Mouse (Mus musculus): Measurements from ENCODE around the gene Nsg2. TPM values are rescaled to one million over a fixed set of nuclear protein-coding genes. Genes with fewer than 3 reads are reported as not detected.
"Not testable (repeated sequence)": the region's sequence is repeated elsewhere in the genome, so short reads cannot be mapped to it uniquely, and the experiment has no call there.

Gene Nsg2
- polyA plus RNA-seq (2015; fragmentation: Nextera tagmentation; extraction: Ambion mirVana) = 444 and 467 TPM in 2 replicates

GRCm38 (mm10) chr11:32000281-32000680, at the start of gene Nsg2:
TSS of gene Nsg2 (plus strand) at chr11:32000463.
- WGBS = under 1% methylated on average over 16 of the region's 16 CpGs
- H3K27me3 ChIP-seq = no peaks in the 10 kb centered on the region
- H3K36me3 ChIP-seq = peaks cover 22% of the 10 kb centered on the region
- peak within 1 kb of the TSS; percentile 91 for H3K9ac ChIP-seq (replicated peaks)
- peaks cover 40% of the 10 kb centered on the region for H3K4me1 ChIP-seq (replicated peaks)
- H3K27ac ChIP-seq = peak within 1 kb of the TSS; percentile 97
- peak within 1 kb of the TSS; percentile 56 for H3K4me3 ChIP-seq (replicated peaks)
- peak within 1 kb of the TSS; percentile 86 for H3K4me2 ChIP-seq (replicated peaks)
- peak; percentile 91 for ATAC-seq
- no peaks in the 10 kb centered on the region for H3K9me3 ChIP-seq

- no peaks in the 10 kb centered on the region for H3K4me1 ChIP-seq (replicated peaks)
- H3K27me3 ChIP-seq = no peaks in the 10 kb centered on the region
- H3K4me2 ChIP-seq (replicated peaks) = no peak overlapping the region
- no peak overlapping the region for H3K4me3 ChIP-seq (replicated peaks)
- no peaks in the 10 kb centered on the region for H3K36me3 ChIP-seq
- no peak for ATAC-seq
- no peaks in the 10 kb centered on the region for H3K9me3 ChIP-seq
- no peak overlapping the region for H3K9ac ChIP-seq (replicated peaks)
- no peak overlapping the region for H3K27ac ChIP-seq
Measured at GRCm38 (mm10) chr11:31960071-31960470, 40.2 kb upstream of the Nsg2 start.

- Histone ChIP-seq H3K4me3 (replicated peaks) (no peak overlapping the region), H3K27me3 (no peaks in the 10 kb centered on the region), H3K36me3 (no peaks in the 10 kb centered on the region), H3K4me2 (replicated peaks) (no peak overlapping the region), H3K27ac (no peak overlapping the region), H3K4me1 (replicated peaks) (peaks cover 4% of the 10 kb centered on the region), H3K9me3 (no peaks in the 10 kb centered on the region), H3K9ac (replicated peaks) (no peak overlapping the region)
- no peak for ATAC-seq
- WGBS = 100% methylated on average over 1 of the region's 1 CpGs
Measured at GRCm38 (mm10) chr11:31963993-31964392, 36.3 kb upstream of the Nsg2 start.

DNA sequence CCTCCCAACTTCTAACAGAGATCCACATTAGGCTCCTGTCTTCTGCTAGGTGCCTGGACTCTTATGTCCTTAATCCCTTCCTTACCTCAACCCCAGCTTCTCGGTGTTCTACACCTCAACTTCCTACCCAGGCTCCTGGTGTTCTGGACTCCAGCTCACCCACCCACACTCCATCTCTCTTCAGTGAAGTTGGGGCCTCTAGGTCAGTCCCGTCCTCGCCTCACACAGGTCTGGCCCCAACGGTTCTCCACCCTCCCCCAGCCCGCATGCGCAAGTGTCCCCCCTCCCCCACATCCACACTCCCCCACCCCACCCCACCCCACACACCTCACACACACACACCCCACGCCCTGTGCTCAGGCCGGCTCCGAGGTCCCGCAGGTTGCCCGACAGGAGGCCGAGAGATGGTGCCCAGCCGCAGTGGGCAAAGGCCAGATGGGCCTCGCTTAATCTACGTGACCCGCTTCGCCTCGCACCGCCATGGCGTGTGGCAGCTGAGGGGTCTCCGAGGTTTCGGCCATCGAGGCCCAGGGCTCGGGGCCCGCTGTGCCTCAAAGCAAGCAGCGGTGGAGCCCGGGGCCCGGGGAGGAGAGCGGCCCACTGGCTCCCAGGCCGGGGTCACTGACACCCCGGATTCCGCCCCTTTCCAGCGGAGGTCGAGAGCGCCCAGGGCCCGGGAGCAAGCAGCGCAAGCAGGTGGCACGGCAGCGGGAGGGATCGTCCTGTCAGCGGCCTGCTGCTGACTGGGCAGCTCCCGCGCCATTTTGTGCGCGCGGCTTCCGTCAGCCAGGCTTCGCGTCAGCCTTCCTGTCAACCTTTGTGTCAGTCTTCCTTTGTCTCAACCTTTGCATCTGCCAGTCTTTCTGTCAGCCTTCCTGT, 34.8 kb upstream of the Nsg2 start, which contains the start of gene 4930524B15Rik:
4930524B15Rik (plus strand) TSS at position 337 of the 879 bp plus-strand sequence.
- H3K9me3 ChIP-seq = no peaks in the 10 kb centered on the region
- H3K27ac ChIP-seq = no peak within 1 kb of the TSS
- H3K36me3 ChIP-seq = no peaks in the 10 kb centered on the region
- H3K4me3 ChIP-seq (replicated peaks) = peak within 1 kb of the TSS; percentile 25
- H3K9ac ChIP-seq (replicated peaks) = peak within 1 kb of the TSS; percentile 45
- H3K27me3 ChIP-seq = no peaks in the 10 kb centered on the region
- peaks cover 4% of the 10 kb centered on the region for H3K4me1 ChIP-seq (replicated peaks)
- 43% methylated on average over 49 of the region's 49 CpGs for WGBS
- peak; percentile 87 for ATAC-seq
- H3K4me2 ChIP-seq (replicated peaks) = peak within 1 kb of the TSS; percentile 53

DNA sequence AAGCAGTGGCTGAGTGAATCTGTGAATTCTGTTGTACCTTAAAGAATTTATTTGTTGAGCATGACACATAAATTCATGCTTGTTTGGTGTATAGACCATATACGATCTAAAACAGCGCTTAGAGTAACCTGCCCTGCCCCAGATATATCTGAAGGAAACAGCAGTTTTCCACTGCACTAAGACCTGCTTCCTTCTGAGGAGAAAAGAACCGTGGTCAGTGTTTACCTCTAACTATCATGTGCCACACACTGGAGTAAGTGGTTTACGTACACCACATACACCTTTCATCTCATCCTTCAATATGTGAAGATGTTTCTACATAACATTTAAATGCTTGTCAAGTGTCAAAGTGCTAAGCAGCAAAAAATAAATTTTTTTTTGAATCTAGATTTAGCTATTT, 26.1 kb upstream of the Nsg2 start:
- WGBS = 86% methylated on average over 4 of the region's 4 CpGs
- Histone ChIP-seq H3K9ac (replicated peaks) (no peak overlapping the region), H3K27me3 (no peaks in the 10 kb centered on the region), H3K4me2 (replicated peaks) (no peak overlapping the region), H3K4me3 (replicated peaks) (no peak overlapping the region), H3K27ac (no peak overlapping the region), H3K4me1 (replicated peaks) (no peaks in the 10 kb centered on the region), H3K36me3 (no peaks in the 10 kb centered on the region), H3K9me3 (no peaks in the 10 kb centered on the region)
- no peak for ATAC-seq

DNA sequence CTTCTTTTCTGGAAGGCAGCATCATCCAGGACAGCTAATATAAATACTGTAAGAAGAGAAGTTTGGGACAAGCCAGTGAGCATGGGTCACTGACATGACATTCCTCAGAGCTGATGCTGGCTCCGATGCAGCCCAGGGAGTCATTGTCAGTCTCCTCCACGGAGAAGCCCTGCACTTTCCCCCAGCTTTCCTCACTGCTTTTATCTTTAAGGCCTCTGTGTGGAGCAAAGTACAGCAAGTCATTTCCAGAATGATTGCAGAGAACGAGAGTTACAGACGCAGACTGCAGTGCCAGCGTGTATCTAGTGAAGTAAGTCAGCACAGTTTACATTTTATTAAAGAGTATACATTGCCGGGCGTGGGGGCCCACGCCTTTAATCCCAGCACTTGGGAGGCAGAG, 25.4 kb upstream of the Nsg2 start:
- H3K27me3 ChIP-seq = no peaks in the 10 kb centered on the region
- no peaks in the 10 kb centered on the region for H3K4me1 ChIP-seq (replicated peaks)
- H3K9ac ChIP-seq (replicated peaks) = no peak overlapping the region
- no peak overlapping the region for H3K4me2 ChIP-seq (replicated peaks)
- no peaks in the 10 kb centered on the region for H3K36me3 ChIP-seq
- no peak overlapping the region for H3K4me3 ChIP-seq (replicated peaks)
- 67% methylated on average over 8 of the region's 8 CpGs for WGBS
- no peak for ATAC-seq
- H3K9me3 ChIP-seq = peaks cover 4% of the 10 kb centered on the region
- no peak overlapping the region for H3K27ac ChIP-seq

DNA sequence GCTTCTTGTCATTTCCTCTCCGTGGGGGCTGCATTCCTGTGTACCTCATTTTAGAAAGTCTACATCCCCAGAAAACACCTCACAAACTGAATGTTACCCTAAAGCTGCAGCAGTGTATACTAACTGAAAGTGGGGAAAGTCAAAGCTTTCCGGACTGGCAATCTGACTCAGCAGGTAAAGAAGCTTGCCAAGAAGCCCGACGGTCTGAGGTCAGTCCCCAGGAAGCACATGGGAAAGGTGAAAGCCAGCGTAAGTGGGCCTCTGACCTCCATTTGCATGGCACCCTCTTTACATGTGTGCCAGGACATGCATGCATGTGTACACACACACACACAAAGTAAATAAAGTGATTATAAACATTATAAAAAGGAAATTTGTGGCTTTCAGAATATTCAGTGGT, 24.6 kb upstream of the Nsg2 start:
- no peak for ATAC-seq
- 76% methylated on average over 5 of the region's 5 CpGs for WGBS

DNA sequence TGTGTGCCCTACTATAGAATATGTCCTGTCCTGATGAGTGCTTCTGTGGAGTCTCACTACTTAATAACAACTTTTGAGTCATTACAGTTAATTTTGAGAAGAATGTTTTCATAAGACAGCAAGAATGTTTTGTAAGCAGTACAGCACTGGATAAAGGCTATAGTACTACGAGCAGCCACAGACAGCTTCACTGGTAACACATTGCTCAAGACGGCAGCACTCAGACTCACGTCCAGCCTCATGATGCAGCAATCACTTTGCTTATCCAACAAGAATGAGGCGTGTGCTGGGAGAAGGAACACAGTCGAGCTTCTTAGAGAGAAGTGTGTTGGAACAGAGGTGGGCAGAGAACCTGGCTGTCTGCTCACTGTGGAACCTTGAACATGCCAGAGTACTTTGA, 24.1 kb upstream of the Nsg2 start:
- no peak overlapping the region for H3K27ac ChIP-seq
- no peaks in the 10 kb centered on the region for H3K27me3 ChIP-seq
- ATAC-seq = no peak
- no peak overlapping the region for H3K4me2 ChIP-seq (replicated peaks)
- no peaks in the 10 kb centered on the region for H3K4me1 ChIP-seq (replicated peaks)
- WGBS = 86% methylated on average over 5 of the region's 5 CpGs
- no peak overlapping the region for H3K4me3 ChIP-seq (replicated peaks)
- no peaks in the 10 kb centered on the region for H3K36me3 ChIP-seq
- peaks cover 9% of the 10 kb centered on the region for H3K9me3 ChIP-seq
- H3K9ac ChIP-seq (replicated peaks) = no peak overlapping the region

More for the DNA sequence above, 24.6 kb upstream of the Nsg2 start:
- no peaks in the 10 kb centered on the region for H3K27me3 ChIP-seq
- H3K27ac ChIP-seq = no peak overlapping the region
- H3K36me3 ChIP-seq = no peaks in the 10 kb centered on the region
- no peak overlapping the region for H3K4me3 ChIP-seq (replicated peaks)
- H3K9ac ChIP-seq (replicated peaks) = no peak overlapping the region
- no peak overlapping the region for H3K4me2 ChIP-seq (replicated peaks)
- H3K4me1 ChIP-seq (replicated peaks) = no peaks in the 10 kb centered on the region
- H3K9me3 ChIP-seq = peaks cover 9% of the 10 kb centered on the region

GRCm38 (mm10) chr11:31980089-31980488, 20.2 kb upstream of the Nsg2 start:
- 87% methylated on average over 5 of the region's 5 CpGs for WGBS
- H3K4me2 ChIP-seq (replicated peaks); H3K27ac ChIP-seq; H3K9ac ChIP-seq (replicated peaks); H3K4me1 ChIP-seq (replicated peaks); ATAC-seq; H3K4me3 ChIP-seq (replicated peaks); H3K36me3 ChIP-seq; H3K27me3 ChIP-seq: not testable (repeated sequence)
- peaks cover 13% of the 10 kb centered on the region for H3K9me3 ChIP-seq

- Histone ChIP-seq H3K4me1 (replicated peaks) (no peaks in the 10 kb centered on the region), H3K9me3 (peaks cover 13% of the 10 kb centered on the region), H3K36me3 (no peaks in the 10 kb centered on the region), H3K4me2 (replicated peaks) (no peak overlapping the region), H3K27me3 (no peaks in the 10 kb centered on the region), H3K4me3 (replicated peaks) (no peak overlapping the region), H3K9ac (replicated peaks) (no peak overlapping the region), H3K27ac (no peak overlapping the region)
- ATAC-seq = no peak
- WGBS = 89% methylated on average over 7 of the region's 7 CpGs
Measured at GRCm38 (mm10) chr11:31981830-31982229, 18.4 kb upstream of the Nsg2 start.

GRCm38 (mm10) chr11:31982247-31982943, 17.9 kb upstream of the Nsg2 start:
- not testable (repeated sequence) for H3K27me3 ChIP-seq; H3K36me3 ChIP-seq; ATAC-seq; H3K4me1 ChIP-seq (replicated peaks); H3K4me3 ChIP-seq (replicated peaks); H3K27ac ChIP-seq; H3K9ac ChIP-seq (replicated peaks); H3K4me2 ChIP-seq (replicated peaks)
- 82% methylated on average over 13 of the region's 13 CpGs for WGBS
- H3K9me3 ChIP-seq = peaks cover 13% of the 10 kb centered on the region

GRCm38 (mm10) chr11:31983249-31983648, 17.0 kb upstream of the Nsg2 start:
- no peaks in the 10 kb centered on the region for H3K27me3 ChIP-seq
- H3K9ac ChIP-seq (replicated peaks) = no peak overlapping the region
- no peaks in the 10 kb centered on the region for H3K36me3 ChIP-seq
- no peaks in the 10 kb centered on the region for H3K4me1 ChIP-seq (replicated peaks)
- no peak overlapping the region for H3K4me2 ChIP-seq (replicated peaks)
- no peak overlapping the region for H3K27ac ChIP-seq
- ATAC-seq = no peak
- no peak overlapping the region for H3K4me3 ChIP-seq (replicated peaks)
- peaks cover 13% of the 10 kb centered on the region for H3K9me3 ChIP-seq

Measured in midbrain, embryonic 13.5 days (tissue).